Mouse (Mus musculus): ENCODE results near the gene Kctd21. TPM values are rescaled to one million over a fixed set of nuclear protein-coding genes. Genes with fewer than 3 reads are reported as not detected.

Kctd21 gene
- polyA plus RNA-seq, 1 experiment = 6.8 TPM

DNA sequence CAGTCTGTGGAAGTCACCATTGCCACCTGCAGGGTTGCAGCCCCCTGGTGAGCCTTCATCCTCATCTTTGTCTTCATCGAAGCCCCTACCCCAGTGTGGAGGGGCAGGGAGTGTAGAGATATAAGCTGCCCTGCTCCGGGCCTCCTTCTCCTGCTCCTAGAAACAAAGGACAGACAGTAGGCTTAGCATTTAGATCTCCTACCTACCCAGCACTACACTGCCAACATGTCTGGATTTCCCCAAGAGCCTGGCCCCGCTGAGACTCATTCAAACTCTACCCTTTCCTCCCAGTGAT lies 21.8 kb upstream of the Kctd21 start:
- Histone ChIP-seq H3K4me1 (ENCODE audit: control insufficient read depth, insufficient read depth, insufficient read length, low read length) (no peaks in the 10 kb centered on the region), H3K27ac (replicated peaks; ENCODE audit: low read depth, low read length) (no peak overlapping the region), H3K4me3 (ENCODE audit: insufficient read depth, low read depth, low read length) (no peak overlapping the region)

DNA sequence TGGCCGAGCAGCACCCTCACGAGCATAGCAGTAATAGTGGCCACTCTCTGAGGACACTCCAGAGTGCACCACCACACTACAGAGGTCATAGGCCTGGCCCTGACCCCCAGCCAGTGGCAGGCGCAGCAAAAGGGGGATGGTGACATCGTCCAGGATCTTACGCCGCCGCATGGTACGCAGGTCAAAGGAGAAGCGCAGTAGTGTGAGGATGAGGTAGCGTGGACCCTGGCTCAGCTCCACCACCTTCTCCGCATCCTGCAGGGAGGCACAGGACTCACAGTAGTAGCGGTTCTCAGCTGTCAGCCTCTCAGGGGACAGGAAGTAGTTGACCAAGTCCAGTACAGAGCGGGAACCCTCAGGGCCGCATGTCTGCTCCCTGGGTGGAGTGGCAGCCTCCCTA lies 20.5 kb upstream of the Kctd21 start:
- H3K4me3 ChIP-seq (ENCODE audit: insufficient read depth, low read depth, low read length) = no peak overlapping the region
- no peaks in the 10 kb centered on the region for H3K4me1 ChIP-seq (ENCODE audit: control insufficient read depth, insufficient read depth, insufficient read length, low read length)
- no peak overlapping the region for H3K27ac ChIP-seq (replicated peaks; ENCODE audit: low read depth, low read length)

DNA sequence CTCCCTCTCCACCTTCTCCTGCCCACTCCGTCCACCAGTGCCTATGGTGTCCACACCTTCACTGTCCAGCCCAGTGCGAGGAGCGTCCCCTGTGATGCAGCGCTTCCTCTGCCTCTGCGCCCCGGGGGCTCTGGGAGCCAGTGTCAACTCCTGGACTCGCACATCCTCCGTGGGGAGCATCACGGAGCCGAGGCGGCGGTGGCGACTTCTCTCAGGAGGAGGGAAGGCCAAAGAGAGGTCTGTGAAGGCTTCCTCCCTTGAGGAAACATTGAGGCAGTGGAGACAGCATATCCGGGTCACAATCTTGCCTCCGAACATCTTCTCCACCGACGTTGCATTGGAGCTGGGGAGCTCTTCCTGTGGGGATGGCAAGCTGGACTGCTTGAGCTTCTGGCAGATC lies 19.9 kb upstream of the Kctd21 start:
- Histone ChIP-seq H3K4me3 (ENCODE audit: insufficient read depth, low read depth, low read length) (no peak overlapping the region), H3K27ac (replicated peaks; ENCODE audit: low read depth, low read length) (no peak overlapping the region), H3K4me1 (ENCODE audit: control insufficient read depth, insufficient read depth, insufficient read length, low read length) (no peaks in the 10 kb centered on the region)

DNA sequence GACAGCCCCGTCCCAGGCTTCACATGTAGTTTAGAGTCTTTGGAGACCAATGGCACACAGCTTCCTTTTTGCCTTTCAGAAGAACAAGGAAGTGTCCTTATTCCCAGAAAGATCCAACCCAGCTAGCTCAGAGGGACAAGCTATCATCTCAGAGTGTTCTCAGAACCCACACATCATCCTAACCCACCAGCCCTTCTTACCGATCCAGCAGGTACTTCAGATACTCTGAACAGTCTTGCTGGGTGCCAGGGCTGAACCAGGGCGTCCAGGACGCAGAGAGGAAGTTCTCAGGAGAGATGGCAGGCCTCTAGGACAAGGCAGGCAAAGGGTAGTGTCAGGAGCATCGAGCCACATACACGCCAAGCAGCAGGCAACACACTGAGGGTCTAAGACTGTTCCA lies 19.3 kb upstream of the Kctd21 start:
- Histone ChIP-seq H3K4me1 (ENCODE audit: control insufficient read depth, insufficient read depth, insufficient read length, low read length) (no peaks in the 10 kb centered on the region), H3K27ac (replicated peaks; ENCODE audit: low read depth, low read length) (no peak overlapping the region), H3K4me3 (ENCODE audit: insufficient read depth, low read depth, low read length) (no peak overlapping the region)

DNA sequence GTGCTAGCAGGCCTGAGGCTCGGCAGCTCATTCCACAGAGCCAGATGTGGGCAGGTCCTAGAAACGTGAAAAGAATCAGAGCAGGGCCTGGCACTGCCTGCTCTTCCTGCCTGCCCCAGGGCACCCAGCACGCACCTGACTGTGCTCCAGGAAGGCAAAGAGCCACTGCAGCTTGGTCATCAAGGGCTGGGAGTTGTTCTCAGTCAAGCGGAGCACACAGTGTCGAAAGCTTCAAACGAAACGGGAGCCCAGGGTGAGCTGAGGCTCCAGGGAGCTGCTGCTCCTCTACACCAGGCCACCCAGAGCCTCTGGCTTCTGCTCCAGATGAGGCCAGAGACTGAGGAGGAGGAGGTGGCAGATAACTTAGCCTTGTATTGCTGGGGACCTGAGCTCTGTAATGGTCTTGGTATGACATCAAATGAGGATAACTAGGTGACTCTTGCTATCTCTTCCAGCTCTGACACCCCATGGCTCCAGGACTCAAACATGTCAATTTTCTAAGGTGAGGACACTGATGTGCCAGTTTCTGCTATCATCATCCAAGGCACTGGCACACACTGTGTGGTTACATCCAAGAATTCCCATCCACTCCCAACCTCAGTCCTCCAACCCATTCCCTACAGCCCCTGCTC lies 18.6 kb upstream of the Kctd21 start:
- Histone ChIP-seq H3K4me3 (ENCODE audit: insufficient read depth, low read depth, low read length) (no peak overlapping the region), H3K4me1 (ENCODE audit: control insufficient read depth, insufficient read depth, insufficient read length, low read length) (no peaks in the 10 kb centered on the region), H3K27ac (replicated peaks; ENCODE audit: low read depth, low read length) (no peak overlapping the region)

DNA sequence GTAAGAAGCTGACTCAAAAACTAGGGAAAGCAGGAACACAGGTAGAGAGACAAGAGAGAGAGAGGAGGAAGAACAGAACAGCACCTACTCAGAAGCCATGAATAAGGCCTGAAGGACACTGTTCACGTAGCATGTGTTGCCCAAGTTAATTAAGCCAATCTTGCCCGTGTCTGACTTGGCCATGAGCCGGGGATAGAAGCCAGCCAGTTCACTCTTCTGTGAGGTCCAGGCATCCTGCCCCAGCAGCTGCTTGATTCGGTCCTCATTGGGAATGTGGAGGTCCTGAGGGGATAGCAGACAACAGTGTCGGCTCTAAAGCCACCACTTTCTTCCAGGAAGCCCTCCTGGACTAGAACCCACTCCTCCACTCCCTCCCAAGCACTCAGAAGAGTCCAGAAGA lies 17.5 kb upstream of the Kctd21 start:
- Histone ChIP-seq H3K27ac (replicated peaks; ENCODE audit: low read depth, low read length) (no peak overlapping the region), H3K4me3 (ENCODE audit: insufficient read depth, low read depth, low read length) (no peak overlapping the region), H3K4me1 (ENCODE audit: control insufficient read depth, insufficient read depth, insufficient read length, low read length) (no peaks in the 10 kb centered on the region)

DNA sequence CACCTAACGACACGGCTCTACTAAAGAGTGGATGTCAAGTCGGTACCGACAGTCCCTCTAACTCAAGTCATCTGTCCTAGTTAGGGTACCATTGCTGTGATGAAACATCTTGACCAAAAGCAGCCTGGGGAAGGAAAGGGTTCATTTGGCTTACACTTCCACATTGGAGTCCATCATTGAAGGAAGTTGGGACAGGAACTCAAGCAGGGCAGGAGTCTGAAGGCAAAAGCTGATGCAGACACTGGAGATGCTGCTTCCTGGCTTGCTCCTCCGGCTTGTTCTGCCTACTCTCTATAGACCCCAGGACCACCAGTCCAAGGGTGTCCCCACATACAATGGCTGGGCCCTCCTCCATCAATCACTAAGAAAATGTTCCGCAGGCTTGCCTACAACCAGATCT lies 16.5 kb upstream of the Kctd21 start:
- no peaks in the 10 kb centered on the region for H3K4me1 ChIP-seq (ENCODE audit: control insufficient read depth, insufficient read depth, insufficient read length, low read length)
- no peak overlapping the region for H3K27ac ChIP-seq (replicated peaks; ENCODE audit: low read depth, low read length)
- no peak overlapping the region for H3K4me3 ChIP-seq (ENCODE audit: insufficient read depth, low read depth, low read length)

DNA sequence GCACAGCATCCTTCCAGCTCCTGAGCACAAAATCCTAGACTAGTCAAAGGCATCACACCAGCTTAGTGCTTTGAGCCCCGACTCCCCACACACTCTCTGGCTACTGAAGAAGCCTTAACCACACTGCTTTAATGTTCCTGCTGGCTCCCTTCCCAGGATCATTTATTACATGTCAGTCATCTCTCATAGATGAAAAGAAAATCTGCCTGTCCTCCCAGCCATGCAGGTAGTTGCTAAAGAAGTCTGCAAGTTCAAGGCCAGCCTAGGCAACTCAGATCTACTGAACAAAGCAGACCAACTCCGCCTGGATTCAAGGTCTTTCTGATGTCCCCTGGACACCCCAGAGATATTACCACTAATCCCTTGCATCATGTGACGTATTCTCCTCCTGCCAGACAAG lies 14.4 kb upstream of the Kctd21 start:
- no peaks in the 10 kb centered on the region for H3K4me1 ChIP-seq (ENCODE audit: control insufficient read depth, insufficient read depth, insufficient read length, low read length)

DNA sequence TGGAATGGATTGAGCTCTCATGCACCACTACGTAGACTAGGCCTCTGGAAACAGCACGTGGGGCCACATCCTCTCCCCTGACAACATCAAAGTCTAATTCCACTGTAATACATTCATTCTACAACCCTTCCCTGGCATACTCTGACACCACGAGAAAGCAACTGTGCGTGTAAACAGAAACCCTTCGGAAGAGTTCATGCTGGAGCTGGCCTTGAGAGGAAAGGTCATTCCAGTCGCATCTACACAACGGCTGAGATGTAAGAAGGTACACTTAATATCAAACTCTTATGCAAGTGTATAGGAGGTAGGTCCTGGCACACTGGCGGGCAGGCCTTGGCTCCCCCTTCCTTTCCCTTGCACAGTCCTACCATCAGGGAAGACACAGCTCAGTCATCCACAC lies 7.8 kb upstream of the Kctd21 start:
- H3K4me1 ChIP-seq (ENCODE audit: control insufficient read depth, insufficient read depth, insufficient read length, low read length) = no peaks in the 10 kb centered on the region
- H3K4me3 ChIP-seq (ENCODE audit: insufficient read depth, low read depth, low read length) = no peak overlapping the region
- H3K27ac ChIP-seq (replicated peaks; ENCODE audit: low read depth, low read length) = no peak overlapping the region

More for the DNA sequence above, 14.4 kb upstream of the Kctd21 start:
- H3K4me3 ChIP-seq (ENCODE audit: insufficient read depth, low read depth, low read length) = no peak overlapping the region
- H3K27ac ChIP-seq (replicated peaks; ENCODE audit: low read depth, low read length) = no peak overlapping the region

DNA sequence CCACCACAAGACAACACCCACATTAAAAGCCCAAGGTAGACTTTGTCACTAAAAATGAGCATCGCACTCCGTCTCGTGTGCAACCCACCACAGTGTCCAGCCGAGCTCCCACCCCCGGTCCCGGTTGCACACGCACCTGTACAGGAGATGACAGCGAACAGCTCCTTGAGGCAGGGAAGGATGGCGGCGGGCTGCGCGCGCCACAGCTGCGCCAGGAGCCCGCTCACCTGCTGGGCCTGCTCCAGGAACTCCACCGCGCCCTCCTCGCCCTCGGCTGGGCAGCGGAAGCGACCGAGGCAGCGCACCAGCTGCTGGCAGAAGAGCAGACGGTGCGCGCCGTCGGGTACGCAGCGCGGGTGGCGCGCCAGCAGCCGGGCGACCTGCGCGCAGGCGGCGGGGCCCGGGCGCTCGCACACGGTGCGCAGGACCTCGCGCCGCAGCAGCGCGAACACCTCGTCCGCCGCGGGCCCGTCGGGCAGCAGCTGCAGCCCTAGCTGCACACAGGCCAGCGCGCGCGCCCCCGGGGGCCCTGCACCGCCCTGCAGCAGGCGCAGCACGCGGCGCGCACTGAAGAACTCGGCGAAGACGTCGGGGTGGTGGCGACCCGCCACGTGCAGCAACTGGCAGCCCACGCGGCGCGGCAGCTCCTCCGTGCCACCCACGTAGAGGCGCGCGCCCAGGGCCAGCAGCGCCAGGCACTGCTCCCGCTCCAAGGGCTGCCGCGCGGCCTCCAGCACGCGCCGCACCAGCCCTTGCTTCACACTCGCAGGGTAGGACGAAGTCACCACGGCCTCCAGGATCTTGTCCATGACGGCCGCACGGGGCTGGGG lies 6.8 kb upstream of the Kctd21 start:
- no peak overlapping the region for H3K27ac ChIP-seq (replicated peaks; ENCODE audit: low read depth, low read length)
- no peaks in the 10 kb centered on the region for H3K4me1 ChIP-seq (ENCODE audit: control insufficient read depth, insufficient read depth, insufficient read length, low read length)
- H3K4me3 ChIP-seq (ENCODE audit: insufficient read depth, low read depth, low read length) = no peak overlapping the region

DNA sequence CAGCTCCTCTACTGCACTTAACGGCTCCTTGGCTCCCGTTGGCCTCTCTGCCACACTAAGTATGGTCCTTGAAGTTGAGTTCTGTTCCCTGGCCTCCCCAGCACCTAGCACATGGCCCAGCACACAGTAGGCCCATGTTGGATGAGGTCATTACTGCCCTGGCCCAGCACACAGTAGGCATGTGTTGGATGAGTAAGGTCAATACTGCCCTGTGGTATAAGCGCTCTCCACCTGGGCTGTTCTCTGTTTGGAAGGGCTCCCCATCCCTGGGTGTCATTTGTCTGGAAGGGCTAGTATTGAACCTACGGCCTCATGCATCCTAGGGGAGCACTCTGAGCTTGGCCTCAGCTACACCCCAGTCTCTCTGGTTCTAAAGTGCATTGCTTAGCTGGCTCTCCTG lies 4.8 kb upstream of the Kctd21 start:
- 0 out of 2 replicates have a peak, but pooled peaks cover 4% of the 10 kb centered on the region for H3K4me1 ChIP-seq (ENCODE audit: control insufficient read depth, insufficient read depth, insufficient read length, low read length)

DNA sequence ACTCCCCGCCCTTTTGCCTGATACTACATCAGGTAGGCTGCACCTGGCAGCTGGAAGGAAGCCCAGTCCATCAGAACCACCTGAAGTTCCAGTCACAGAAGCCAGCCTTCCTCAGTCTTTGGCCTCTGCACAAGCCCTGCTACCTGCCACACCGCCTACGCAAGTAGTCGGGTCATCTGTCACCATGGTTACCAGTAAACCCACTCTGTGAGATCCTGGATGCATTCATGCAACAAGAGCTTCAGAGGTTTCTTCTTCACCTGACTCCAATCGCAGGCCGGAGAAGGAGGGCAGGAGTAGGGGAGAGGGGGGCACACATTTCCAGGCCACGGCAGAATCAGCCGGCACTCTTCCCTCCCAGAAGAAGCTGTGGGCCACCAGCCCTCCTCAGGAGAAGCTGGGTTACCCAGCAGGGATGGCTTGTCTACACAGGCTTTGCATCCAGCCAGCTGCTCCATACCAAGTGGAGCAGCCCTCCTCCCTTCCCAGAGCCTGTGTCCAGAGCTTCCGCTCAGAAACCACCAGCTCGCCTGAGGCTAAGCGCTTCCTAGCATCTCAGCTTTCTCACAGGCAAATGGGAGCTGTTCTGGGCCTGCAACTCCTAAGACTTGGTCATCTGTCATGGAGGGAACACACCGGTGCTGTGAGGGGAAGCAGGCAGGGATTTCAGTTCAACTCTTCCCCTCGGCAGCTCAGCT lies 3.1 kb upstream of the Kctd21 start:
- Histone ChIP-seq H3K4me3 (ENCODE audit: insufficient read depth, low read depth, low read length) (no peak overlapping the region), H3K4me1 (ENCODE audit: control insufficient read depth, insufficient read depth, insufficient read length, low read length) (0 out of 2 replicates have a peak, but pooled peaks cover 8% of the 10 kb centered on the region), H3K27ac (replicated peaks; ENCODE audit: low read depth, low read length) (no peak overlapping the region)

More for the DNA sequence above, 4.8 kb upstream of the Kctd21 start:
- Histone ChIP-seq H3K4me3 (ENCODE audit: insufficient read depth, low read depth, low read length) (no peak overlapping the region), H3K27ac (replicated peaks; ENCODE audit: low read depth, low read length) (no peak overlapping the region)

DNA sequence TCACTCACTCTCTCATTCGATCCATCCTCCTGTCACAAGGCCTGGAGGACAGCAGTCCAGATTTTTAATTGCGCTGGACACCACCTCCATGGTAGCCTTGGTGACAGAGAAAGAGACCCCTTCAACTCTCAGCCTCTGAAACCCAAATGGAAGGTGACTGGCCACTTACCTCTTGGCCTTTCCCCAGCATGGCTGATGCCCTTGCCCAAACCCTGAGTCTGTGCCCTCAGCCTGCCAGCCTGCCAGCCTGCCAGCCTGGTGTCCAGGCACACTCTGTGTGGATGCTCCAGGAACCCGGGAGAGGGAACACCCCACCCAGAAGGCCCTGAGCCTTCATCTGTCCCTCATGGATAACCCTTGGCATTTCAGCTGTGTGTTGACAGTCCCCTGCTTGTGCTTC lies 2.5 kb upstream of the Kctd21 start:
- Histone ChIP-seq H3K27ac (replicated peaks; ENCODE audit: low read depth, low read length) (no peak overlapping the region), H3K4me1 (ENCODE audit: control insufficient read depth, insufficient read depth, insufficient read length, low read length) (0 out of 2 replicates have a peak, but pooled peaks cover 8% of the 10 kb centered on the region), H3K4me3 (ENCODE audit: insufficient read depth, low read depth, low read length) (no peak overlapping the region)

DNA sequence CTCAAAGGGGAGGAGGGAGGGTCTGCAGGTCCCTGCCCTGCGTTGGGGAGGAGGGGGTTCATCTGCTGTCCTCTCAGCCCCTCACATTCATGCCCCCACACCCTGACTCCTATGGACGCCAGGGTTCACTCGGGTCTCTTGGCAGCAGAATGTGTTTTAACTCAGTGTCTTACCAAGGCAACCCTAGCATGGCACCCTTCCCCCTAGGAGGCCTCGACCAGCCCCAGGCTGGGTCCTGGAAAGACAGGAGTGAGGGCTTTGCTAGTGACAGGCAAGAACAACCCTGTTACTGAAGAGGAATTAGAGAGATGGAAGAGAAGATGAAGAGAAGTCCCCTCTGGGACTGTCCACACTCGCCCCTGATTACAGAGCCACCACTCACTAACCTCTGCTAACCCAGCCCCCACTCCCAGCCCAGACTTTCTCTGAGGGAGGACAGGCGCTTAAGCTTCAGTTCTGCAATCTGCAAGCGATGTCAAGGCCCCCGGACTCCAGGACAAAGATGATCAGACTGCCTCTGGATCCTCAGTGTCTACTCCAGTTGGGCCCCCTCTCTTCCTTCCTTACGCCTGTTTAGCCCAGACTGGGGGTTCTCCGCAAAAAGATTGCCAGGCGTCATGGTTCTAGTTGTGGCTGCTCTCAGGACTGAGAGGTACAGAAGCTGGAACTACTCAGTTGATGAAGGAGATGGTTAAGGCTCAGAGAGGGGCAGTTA lies 1.0 kb upstream of the Kctd21 start:
- Histone ChIP-seq H3K4me1 (ENCODE audit: control insufficient read depth, insufficient read depth, insufficient read length, low read length) (0 out of 2 replicates have a peak, but pooled peaks cover 8% of the 10 kb centered on the region), H3K27ac (replicated peaks; ENCODE audit: low read depth, low read length) (no peak overlapping the region), H3K4me3 (ENCODE audit: insufficient read depth, low read depth, low read length) (peak overlapping the region; percentile 95)

DNA sequence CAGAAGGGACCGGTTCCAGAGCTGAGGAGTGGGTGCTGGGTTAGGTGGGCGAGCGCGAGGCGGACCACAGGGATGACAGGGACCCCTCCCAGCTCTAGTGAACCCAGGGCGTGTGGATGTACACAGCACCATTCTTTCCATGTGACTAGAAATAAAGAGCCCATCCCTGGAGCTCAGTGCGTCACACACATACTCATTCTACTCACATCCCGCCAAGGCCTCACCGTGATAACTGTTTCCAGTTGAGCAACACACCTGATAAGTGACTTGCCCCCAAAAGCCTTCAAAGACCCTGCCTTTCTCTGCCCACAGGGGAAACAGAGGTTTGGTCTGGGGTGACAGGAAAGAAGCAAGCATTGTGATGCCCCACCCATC lies 527 bp downstream of the Kctd21 start:
- Histone ChIP-seq H3K27ac (replicated peaks; ENCODE audit: low read depth, low read length) (no peak overlapping the region), H3K4me3 (ENCODE audit: insufficient read depth, low read depth, low read length) (peak overlapping the region; percentile 93), H3K4me1 (ENCODE audit: control insufficient read depth, insufficient read depth, insufficient read length, low read length) (0 out of 2 replicates have a peak, but pooled peaks cover 8% of the 10 kb centered on the region)

All from brown adipose tissue, adult 24 weeks (tissue).